Mouse (Mus musculus) bone marrow macrophage, adult 2 months (primary cell): ENCODE data around the gene Depdc5.

ENCODE experiments used
- CTCF ChIP-seq: IDR thresholded peaks from 2 replicates; pipeline ENCODE4 v1.5.1; 2012; ENCODE audit warnings: low read depth, mild to moderate bottlenecking, low read length, moderate library complexity
- POLR2A ChIP-seq: IDR thresholded peaks from 2 replicates; pipeline ENCODE4 v1.6.1; 2012; ENCODE audit warnings: mild to moderate bottlenecking, low read depth, low read length, borderline replicate concordance

- TF ChIP-seq CTCF = no peak
- TF ChIP-seq POLR2A = no peak
Observed at GRCm38 (mm10) chr5:32820471-32820870, 43.0 kb upstream of the Depdc5 start.
